Mouse (Mus musculus) urinary bladder, postnatal 4 days (tissue): ENCODE results near the gene Wdr24.

Source experiments
- DNase-seq, 2 experiments: peaks; one replicate each; pipeline ENCODE4 v3.0.0; 2021 to 2022; ENCODE audit warnings: low spot score in 2 of 2

The Wdr24 gene

DNA sequence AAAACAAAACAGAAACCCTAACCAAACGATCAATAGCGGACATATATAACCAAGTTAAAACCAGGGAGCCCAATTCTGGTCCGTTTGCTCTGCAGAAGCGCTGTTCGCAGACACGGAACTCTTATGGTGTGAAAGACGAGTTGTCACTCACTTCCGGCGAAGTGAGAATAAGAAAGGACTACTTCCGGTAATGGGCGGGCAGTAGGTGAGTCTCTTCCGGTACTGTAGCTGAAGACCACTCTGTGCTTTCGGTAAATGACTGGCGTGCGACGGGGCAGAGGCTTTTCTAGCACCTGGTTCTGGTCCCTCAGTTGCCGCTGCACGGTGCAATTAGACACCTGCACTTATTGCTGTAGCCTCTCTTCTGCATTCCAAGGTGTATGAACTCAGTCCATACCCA is at the start of gene Wdr24:
TSS of gene Wdr24 (plus strand) at position 176 of the 400 bp plus-strand sequence.
- no peak for DNase-seq

DNA sequence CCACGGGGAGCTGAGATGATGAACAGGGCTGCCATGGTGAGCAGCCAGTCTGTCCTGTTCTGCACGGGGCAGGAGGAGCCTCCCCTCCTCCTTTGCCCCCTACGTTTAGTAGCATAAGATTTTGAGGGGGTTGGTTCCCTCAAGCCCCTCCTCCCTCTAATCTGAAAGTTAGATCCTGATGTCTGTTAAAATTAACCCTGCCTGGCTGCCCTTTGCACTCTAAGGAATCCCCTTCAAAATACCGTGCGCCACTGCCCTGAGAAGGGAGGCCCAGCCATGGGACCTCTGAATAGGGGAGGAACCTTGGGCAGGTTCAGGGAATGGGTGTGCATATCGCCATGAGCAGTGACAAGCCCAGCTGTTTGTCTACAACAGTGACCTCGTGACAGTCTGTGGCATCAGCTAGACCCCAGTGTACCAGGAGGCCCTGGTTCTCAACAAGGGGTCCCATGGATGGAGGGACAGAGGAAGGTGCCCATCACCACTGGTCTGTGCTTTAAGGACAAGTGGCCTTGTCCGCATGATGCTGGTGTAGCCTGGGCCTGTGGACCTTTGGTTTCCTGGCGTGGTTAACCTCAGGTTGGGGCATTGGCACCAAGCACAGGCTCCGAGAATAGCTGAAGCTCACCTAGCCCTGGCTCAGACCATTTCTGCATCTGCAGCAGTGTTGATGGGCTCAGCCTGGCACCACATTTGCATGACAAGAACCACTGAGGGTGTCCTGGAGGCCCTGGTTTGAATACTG is 47.9 kb upstream of the Wdr24 start:
- no peak for DNase-seq

DNA sequence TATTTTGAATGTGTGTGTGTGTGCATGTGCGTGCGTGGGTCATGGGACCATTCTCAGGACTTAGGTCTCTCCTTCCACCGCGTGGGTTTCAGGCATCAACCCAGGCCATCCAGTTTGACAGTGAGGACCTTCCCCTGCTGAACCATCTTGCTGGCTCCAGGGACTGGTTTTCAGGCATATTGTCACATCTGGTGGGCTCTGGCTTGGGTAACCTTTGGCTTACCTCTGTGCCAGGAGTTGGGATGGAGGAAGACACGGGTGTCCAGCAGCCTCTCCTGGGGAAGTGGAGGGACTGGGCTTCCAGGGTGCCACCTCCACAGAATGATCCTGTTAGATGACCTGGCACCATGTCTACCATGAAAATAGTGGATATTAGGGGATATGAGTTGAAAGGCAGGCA is 45.5 kb upstream of the Wdr24 start:
- no peak for DNase-seq

DNA sequence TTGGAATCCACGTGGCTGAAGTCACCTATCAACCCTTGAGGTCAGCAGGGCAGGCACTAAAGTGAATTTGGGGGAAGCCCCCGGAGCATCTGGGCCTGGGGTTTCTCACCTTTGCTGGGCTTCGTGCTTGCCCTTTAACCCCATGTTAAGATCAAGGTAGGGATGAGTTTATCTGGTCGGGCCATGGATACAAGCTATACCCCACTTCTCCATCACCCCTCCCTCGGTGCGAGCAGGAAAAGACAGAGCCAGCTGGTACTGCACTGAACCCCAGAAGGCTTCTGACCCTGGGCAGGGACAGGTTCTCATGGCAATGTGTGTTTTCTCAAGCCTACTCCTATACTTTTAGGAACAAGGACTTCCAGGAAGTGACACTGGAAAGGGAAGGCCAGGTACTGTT is 42.1 kb upstream of the Wdr24 start:
- no peak for DNase-seq

DNA sequence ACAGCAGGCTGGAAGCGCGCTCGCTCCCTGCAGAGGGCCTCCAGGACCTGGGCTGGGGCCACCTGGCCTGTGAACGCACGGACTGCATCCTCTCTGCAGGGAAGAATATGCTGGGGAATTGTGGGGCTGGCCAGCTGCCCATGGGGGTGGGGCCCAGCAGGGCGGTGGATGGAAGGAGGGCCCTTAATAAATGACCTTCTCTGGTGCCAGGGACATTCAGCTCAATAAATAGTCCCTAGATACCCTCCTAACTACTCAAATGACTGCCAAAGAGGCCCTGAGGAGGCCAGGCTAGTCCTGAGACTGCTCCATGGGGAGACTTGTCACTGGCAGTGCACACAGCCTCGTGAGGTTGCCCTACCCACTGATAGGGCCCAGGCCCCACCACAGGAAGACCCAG is 40.3 kb upstream of the Wdr24 start:
- DNase-seq: no peak

DNA sequence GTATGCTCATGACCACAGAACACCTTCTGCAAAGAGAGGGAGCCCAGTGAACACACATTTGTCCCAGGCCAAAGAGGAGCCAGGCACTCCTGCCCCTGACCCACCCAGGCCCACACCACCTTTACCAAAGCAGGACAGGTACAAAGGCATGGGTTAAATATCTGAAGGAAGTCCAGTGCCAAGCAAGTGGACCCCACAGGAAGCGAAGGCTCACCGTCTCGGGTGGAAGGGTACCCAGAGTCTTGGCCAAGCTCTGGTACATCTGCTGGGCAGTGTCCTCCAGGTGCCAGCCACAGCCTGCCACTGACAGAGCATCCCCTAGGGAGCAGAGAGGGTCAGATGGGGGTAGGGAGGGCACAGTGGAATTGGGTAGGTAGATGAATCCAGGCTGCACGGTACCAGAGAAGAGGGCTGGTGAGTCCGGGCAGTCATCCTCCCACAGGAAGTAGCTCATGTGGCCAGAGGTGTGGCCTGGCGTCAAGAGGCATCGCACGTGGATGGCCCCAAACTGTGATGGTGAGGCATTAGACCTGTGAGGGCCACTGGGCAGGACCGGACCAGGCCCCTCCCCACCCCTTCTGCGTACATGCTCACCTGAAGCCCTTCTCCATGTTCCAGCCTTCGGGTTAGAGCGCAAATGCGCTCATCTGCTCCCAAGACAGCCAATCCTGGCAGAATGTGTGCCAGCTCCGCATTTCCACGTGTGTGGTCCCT is 39.4 kb upstream of the Wdr24 start:
- no peak for DNase-seq

DNA sequence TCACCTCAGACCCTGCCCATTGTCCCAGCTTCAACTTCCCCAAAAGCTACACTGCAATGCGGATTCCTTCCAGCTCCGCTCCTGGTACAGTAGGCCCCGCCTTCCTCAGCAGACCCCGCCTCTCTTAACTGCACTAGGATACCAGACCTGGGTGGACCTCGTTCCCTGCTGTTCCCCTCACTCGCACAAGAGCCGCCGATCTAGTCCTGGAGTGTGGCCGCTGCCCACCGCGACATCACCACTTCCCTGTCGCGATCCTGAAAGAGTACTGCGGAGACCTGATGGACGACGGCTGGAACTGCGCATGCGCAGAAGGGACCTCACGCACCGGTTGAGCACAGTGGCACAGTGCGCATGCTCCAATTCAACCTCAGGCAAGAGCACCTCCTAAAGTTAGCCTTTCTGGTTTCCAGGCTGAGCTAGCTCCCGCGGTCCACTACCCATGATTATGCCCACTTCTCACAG is 38.1 kb upstream of the Wdr24 start, which contains the start of gene Haghl:
TSS of gene Haghl (minus strand) at position 393 of the 465 bp plus-strand sequence.
- peak; percentile 90 to 95 for DNase-seq

DNA sequence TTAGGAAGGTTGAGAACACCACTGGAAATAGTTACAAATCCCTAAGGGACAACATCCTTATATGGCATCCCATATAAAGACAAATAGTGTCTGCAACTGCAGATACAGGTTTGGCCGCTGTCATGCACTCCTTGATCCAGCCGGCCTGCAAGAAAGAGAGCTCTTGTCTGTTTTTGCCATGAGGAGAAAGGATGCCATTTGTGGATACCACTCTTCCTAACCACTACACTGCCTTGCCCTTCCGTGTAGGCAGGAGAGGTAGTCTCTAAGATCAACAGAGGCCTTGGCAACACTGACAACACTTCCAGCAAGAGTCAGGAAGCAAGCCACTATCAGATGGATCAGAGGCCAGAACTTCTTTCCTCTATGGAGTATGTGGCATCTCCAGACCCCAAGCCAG is 37.1 kb upstream of the Wdr24 start, which contains the start of gene Ccdc78:
TSS of gene Ccdc78 (plus strand) at position 301 of the 400 bp plus-strand sequence.
- no peak for DNase-seq

DNA sequence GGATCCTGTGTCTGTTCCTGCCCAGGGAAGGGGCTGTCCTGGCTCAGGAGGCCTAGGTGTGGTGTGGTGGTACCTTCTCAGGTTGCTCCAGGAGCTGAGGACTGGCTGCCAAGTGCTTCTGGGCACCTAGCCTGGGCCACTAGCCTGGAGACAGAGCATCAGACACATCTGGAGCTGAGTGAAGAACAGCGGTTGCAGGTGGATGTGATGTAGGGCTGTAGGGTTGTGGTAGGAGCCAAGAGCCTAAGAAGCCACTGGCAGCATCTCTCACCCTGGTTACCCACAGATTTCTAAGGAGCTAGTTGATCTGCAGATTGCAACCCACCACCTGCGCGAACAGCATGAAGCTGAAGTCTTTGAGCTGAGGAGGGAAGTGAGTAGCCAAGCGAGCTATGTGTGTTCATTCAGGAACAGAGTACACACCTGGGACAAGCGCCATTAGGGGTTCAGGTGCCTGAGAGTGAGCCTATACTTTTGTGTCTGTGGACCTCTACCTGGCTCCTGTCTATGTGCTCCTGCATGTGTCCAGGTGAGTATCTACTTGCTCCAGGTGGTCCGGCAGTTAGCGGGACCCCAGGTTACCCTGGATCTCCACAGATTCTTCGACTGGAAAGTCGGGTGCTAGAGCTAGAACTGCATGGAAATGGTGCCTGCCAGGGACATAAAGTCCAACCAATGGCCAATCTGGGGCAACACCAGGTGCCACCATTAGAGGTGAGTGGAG is 36.5 kb upstream of the Wdr24 start:
- no peak for DNase-seq

DNA sequence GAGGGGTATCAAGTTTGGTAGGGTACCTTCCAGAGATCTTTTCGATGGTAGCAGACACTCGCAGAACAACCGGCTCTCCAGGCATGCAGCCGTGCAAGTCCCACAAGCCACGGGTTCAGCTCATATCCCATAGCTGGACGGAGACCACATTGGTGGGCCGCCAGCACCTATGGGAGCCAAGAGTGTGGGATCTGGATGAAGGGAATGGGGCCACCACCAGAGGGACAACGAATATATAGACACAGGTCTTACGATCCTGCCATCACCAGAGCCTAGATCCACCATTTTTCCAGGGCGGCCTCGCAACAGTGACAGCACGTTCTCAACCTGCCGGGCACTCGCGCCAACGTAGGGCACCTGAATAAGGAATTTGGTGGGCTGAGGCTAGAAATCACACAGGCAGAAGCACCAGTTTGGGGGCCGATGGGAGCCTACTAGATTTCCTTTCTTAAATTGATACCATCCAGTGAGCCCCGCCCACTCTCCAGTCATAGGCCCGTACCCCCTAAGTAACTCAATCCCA is 32.0 kb upstream of the Wdr24 start:
- DNase-seq: no peak

DNA sequence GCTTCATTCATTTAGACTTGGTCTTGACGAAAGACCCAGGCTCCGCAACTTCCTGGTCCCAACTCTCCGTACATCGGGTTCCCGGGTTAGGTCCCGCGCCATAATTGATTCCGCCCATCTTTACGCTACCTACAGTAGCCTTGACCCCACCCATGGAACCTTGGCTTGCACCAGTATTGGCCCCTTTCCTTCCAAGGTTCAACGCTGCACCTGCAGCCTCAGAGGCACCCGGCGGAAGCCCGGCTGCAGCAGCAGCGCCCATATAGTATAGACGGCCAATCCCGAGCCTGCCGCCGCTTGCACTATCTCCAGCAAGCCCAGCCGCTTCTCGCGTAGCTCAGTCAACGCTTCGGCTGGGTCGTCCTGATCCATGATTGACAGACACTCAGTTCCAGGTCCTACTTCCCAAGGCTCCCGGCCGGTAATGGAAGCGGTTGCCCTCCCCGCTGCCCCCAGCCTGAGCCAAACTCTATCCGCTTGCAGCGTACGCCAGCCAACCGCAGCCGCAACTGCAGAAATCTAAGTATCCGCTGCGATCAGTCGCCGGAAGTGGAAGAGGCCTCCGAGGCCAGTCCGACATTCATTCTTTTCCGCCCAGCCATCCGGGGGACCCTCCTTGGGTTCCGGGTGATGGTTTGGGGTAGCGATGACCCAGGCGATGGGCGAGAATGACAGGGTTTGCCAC is 31.4 kb upstream of the Wdr24 start:
- peak; percentile 84 to 90 for DNase-seq

DNA sequence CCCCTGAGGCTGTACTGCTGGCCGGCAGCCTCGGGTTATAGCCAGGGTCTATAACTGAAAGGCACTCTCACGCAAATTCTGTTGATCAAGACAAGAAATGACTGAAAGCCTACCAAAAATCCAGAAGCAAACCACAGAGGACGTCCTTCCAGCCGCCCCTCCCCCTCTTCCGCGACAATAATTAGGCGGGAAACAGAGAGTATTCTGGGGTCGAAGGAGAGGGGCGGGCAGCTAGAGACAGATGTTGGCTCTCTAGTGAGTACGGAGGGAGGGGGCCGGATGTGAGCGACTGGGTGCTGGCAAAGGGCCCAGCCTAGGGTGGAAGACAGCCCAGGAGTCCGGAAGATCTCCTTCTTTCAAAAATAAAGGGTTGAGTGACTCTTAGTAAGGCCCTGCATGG is 30.8 kb upstream of the Wdr24 start, which contains the start of gene Fam173a:
TSS of gene Fam173a (minus strand) at position 287 of the 400 bp plus-strand sequence.
- peak; percentile 78 to 79 for DNase-seq

DNA sequence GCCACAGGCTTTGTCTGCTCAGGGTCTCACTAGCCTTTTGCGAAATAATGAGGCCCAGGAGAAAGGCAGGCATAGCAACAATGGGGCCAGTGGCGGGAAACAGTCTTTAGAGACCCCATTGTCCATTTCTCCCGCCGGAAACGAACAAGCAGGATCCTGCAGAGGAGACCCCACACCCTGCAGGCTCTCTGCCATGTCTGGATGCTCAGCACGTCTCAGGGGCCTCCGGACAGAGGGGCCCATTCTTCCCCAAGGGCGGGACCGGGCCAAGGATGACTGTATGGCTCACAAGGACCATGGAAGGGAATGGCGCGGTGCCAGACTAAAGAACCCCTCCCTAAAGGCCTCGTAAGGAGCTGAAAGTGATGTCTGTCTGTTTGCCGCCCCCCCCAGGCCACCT is 29.2 kb upstream of the Wdr24 start:
- no peak for DNase-seq

DNA sequence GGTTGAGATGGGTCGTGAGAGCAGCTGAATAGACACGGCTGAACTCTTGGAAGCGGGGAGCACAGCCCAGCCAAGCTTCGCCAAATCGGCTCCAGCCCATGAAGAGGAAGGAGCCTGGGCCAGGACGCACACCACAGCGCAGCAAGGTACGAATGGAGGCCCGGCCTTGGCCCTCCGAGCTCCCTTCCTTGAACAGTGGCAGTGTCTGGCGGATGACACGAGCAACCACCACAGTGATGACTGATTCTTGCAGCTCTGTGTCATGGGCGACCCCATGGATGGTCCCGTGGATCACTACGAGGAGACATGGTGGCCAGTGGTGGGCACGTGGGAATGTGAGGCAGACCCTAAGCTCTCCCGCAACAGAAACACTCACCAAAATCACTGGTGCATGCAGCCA is 28.4 kb upstream of the Wdr24 start:
- no peak for DNase-seq

DNA sequence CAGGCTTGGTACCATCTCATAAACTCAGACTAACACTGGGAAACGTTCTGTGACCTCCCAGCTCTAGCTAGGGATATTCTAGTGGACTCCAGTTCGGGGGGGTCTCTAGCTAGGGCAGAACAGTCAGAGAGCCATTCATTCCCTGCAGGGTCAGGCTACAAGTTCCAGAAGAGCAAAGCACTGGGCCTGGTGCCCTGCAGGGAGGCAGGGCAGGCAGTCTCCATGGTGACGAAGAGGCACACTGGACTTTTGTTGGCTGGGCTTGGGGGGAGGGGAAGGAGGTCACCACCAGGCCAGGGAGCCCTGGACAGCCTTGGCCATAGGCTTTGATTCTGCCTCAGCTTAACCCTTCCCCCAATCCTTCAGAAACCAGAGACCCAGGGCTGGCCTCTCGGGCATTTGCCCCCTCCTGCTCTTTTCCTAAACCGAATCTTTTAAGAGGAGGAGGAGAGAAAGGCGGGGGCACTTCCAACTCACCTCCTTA is 27.8 kb upstream of the Wdr24 start, which contains the start of gene AC134908.4:
TSS of gene AC134908.4 (minus strand) at position 51 of the 484 bp plus-strand sequence.
- no peak for DNase-seq

DNA sequence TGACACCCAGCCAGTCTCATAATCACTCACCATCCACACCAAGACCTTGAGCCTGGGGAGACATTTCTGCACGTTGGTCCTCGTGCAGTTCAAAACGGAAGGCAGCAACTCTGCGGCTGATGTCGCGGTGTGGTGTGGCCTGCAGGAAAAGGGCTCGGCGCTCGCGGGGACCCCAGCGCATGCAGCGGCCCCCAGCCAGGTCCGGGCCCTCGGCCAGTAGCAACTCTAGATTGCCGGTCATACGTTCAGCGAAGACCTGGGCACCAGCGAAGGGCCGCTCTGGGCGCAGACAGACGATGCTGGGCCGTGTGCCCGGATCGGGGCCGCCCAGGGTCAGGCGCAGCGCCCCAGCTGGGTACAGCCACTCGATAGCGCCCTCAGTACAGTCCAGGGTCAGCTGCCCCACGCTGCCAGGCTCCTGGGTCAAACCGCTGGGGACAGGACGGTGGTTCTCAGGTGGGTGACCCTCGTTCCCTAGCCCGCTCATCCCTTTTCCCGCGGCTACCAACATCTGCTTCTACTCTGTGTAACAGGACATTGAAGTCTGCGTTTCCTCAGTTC is 27.1 kb upstream of the Wdr24 start:
- no peak for DNase-seq

DNA sequence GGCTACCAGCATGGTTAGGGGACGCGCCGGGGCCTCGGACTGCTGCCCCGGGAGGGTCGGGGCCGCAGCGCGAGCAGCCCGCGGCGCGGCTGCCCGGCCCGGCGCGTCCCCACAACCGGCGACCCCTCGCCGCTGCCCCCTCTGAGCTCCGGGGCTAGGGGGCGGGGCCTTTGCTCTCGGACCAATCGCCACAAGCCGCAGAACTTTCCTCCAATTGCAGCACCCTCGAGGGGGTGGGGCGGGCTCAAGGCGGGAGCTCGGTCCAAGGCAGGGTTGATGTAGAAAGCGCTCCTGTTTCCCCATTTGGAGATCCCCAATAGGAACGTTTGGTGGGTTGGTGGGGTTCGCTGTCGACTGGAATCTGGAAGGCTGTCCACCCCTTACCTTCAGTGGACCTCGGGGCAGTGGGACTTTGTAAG is 26.5 kb upstream of the Wdr24 start, which contains the start of gene Metrn:
TSS of gene Metrn (minus strand) at position 186 of the 419 bp plus-strand sequence.
- peak; percentile 82 to 91 for DNase-seq

DNA sequence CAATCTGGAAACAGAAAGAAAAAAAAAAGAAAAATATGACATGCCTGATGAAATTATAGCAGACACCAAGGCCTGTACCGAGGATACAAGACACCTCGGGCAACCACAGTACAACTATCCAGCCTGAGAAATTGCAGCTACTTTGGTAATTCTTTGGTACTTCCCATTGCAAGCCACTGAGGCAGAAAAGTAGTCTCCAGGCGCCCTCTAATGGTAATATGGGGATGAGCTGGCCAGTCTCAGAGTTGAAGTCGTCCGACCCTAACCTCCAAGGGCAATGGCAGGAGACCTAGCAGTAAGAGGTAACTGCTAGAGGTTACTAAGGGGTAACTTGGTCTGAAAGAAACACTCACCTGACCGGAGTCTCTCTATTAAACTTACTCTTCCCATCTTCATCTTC is 22.4 kb upstream of the Wdr24 start:
- DNase-seq: no peak

DNA sequence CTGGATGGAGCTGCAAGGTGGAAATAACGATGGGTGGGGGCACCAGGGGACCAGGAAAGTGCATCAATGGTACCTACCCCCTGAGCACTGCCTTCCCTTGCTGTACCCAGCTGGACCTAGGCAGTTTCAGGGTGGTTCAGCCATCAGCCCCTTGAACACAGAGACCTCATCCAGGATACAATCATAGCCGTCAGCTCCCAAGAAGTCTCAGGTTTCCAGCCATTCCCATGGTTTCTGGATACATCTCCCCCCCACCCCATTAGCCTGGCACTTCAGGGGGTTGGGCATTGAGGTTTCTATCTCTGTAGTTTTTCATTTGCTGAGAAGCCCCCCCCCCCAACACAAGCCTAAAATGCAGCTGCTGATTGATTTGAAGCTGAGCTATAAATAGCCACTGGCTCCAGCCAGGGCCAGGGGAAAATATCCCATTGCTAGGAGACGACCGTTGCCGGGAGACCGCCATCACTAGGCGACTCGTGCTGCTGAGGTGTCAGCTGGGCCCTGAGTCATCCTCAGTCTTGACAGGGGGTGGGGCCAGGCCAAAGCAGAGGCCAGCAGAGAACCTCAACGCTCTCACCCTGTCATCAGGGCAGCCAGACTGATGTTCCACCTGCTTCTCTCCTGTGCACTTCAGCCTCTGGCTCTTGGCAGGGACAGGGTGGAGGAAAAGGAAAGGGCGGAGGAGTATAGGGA is 20.5 kb upstream of the Wdr24 start:
- no peak for DNase-seq

DNA sequence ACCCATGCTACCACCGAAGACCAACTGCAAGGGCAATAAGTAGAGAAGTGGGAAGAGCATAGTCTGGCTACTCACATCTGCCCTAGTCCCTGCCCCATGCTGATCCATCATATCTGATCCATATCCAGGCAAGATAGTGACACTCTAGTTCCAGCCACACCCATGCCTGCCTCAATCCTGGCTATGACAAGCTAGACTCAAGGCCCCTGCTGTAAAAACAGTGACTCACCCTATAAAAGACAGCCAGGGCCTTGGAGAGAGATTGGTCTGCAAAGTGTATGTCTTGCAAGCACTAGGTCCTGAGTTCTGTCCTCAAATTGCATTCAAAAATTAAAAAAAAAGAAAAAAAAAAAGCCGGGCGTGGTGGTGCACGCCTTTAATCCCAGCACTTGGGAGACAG is 16.9 kb upstream of the Wdr24 start:
- DNase-seq: no peak
